Mouse (Mus musculus): ENCODE data around the gene Cyp2c29. TPM values are rescaled to one million over a fixed set of nuclear protein-coding genes. Genes with fewer than 3 reads are reported as not detected.
"Not testable (repeated sequence)": the region's sequence is repeated elsewhere in the genome, so short reads cannot be mapped to it uniquely, and the experiment has no call there.

Cyp2c29 gene
- polyA plus RNA-seq (2021): not detected

DNA sequence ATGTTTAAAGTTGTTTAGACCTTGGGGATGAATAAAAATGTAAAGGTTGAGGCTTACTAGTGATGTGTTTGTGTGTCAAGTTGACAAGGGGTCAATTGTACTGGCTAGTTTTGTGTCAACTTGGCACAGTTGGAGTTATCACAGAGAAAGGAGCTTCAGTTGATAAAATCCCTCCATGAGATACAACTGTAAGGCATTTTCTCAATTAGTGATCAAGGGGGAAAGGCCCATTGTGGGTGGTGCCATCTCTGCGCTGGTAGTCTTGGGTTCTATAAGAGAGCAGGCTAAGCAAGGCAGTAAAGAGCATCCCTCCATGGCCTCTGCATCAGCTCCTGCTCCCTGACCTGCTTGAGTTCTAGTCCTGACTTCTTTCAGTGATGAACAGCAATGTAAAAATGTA, at the start of gene Cyp2c29:
Gene Cyp2c29, plus strand, starts transcription at position 301 of the 400 bp plus-strand sequence.
- ATAC-seq; DNase-seq (ENCODE audit: low read depth, low spot score); POLR2A ChIA-PET; H3K27me3 ChIP-seq; CTCF ChIA-PET; in situ Hi-C loops (cut with MboI; ENCODE audit: low pct_unique_long_range_greater_than_20kb): not testable (repeated sequence)

- CTCF ChIA-PET; in situ Hi-C loops (cut with MboI; ENCODE audit: low pct_unique_long_range_greater_than_20kb); POLR2A ChIA-PET; H3K27me3 ChIP-seq; ATAC-seq; DNase-seq (ENCODE audit: low read depth, low spot score): not testable (repeated sequence)
Measured at GRCm38 (mm10) chr19:39267036-39267435, 2.2 kb upstream of the Cyp2c29 start.

GRCm38 (mm10) chr19:39282801-39283200, 13.6 kb downstream of the Cyp2c29 start:
- H3K27me3 ChIP-seq: no peaks in the 10 kb centered on the region
- ATAC-seq (no peak), DNase-seq (ENCODE audit: low read depth, low spot score) (no peak)
- in situ Hi-C loops (cut with MboI; ENCODE audit: low pct_unique_long_range_greater_than_20kb): no loop called here
- CTCF ChIA-PET: no interaction called here
- POLR2A ChIA-PET: no interaction called here
- no peak for TF ChIP-seq CTCF (IDR thresholded peaks at IDR 0.05)

DNA sequence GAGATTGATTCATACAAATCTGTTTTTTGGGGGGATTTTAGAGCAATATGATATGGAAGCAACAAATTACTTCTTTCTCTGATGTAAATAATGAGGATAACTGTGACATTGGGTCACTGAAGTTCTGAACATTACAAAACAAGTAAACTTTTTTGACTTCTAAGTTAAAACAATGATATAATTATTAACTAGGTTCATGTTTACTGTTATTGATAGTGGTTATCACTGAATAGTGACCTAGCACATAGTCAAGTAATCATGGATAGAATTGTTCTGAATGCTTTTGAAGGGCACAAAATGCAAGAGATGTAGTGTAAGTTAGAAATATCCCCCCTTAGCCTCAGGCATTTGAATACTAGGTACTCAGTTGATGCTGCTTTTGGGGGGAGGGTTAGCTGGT, 16.4 kb downstream of the Cyp2c29 start:
- no peak for DNase-seq (ENCODE audit: low read depth, low spot score)
- no peak for TF ChIP-seq CTCF (IDR thresholded peaks at IDR 0.05)
- CTCF ChIA-PET: no interaction called here
- no peaks in the 10 kb centered on the region for H3K27me3 ChIP-seq
- ATAC-seq: no peak
- POLR2A ChIA-PET: no interaction called here
- in situ Hi-C loops (cut with MboI; ENCODE audit: low pct_unique_long_range_greater_than_20kb): no loop called here

- TF ChIP-seq CTCF (IDR thresholded peaks at IDR 0.05): no peak
- ChIA-PET CTCF (no interaction called here), POLR2A (no interaction called here)
- no peak for DNase-seq (ENCODE audit: low read depth, low spot score)
- in situ Hi-C loops (cut with MboI; ENCODE audit: low pct_unique_long_range_greater_than_20kb): no loop called here
- no peak for ATAC-seq
- H3K27me3 ChIP-seq: no peaks in the 10 kb centered on the region
Measured at GRCm38 (mm10) chr19:39286825-39287224, 17.6 kb downstream of the Cyp2c29 start.

- ChIA-PET CTCF (no interaction called here), POLR2A (no interaction called here)
- H3K27me3 ChIP-seq: no peaks in the 10 kb centered on the region
- in situ Hi-C loops (cut with MboI; ENCODE audit: low pct_unique_long_range_greater_than_20kb): no loop called here
- no peak for ATAC-seq
- no peak for DNase-seq (ENCODE audit: low read depth, low spot score)
- TF ChIP-seq CTCF (IDR thresholded peaks at IDR 0.05): no peak
Measured at GRCm38 (mm10) chr19:39288978-39289377, 19.8 kb downstream of the Cyp2c29 start.

Other genes with a start within 250 kb of the Cyp2c29 start
- not detected for gene Cyp2c65, start 208.4 kb upstream of the Cyp2c29 start, polyA plus RNA-seq (2021)
- gene Cyp2c66, start 155.5 kb upstream of the Cyp2c29 start, polyA plus RNA-seq (2021): not detected
- not detected for gene Cyp2c38, start 193.7 kb downstream of the Cyp2c29 start, polyA plus RNA-seq (2021)
- gene Cyp2c39, start 241.5 kb downstream of the Cyp2c29 start, polyA plus RNA-seq (2021): not detected